ENCODE assay signal across 8 mouse cellular contexts in the genomic region with DNA sequence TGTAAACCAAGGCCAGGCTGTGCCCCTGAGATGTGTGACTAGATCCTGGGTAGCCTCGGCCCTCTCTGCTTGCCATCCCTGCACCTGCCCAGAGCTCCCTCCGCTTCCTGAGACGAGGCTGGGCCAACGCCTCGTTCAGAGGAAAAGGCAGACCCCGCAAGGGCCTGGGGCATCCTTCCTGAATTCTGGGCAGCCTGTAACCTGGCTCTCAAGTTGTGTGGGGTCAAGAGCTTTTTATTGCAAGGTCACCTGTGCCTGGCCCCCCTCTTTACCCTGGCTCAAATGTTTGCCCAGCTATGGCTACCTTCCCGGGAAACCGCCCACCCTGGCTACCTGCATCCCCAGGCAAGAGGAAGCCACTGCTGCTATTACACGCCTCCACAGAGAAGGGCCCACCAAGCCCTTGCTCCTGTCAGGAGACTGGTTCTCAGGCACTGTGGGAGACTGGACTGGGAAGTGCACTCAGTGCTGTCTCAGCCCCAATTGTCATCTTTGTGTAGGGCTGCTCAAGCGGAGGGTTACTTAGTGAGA. TPM values are rescaled to one million over a fixed set of nuclear protein-coding genes. Genes with fewer than 3 reads are reported as not detected.
A peak's percentile ranks its signal among the peaks of the same experiment; 100 is the strongest.
DNase-seq lines count a peak whose midpoint lies in the region; ATAC-seq and TF ChIP-seq lines count a peak whose summit lies in the region.

No protein-coding gene starts in this region.

- no peak for TF ChIP-seq CTCF in left cerebral cortex, adult 2 months (IDR thresholded peaks at IDR 0.05)

- peak overlapping the region; percentile 95 for H3K27ac ChIP-seq in left cerebral cortex, adult 2 months
- peak overlapping the region; percentile 92 for H3K27ac ChIP-seq in heart, embryonic 15.5 days
- H3K27ac ChIP-seq in liver, embryonic 12.5 days: peak overlapping the region; percentile 88
- H3K27ac ChIP-seq in stomach, embryonic 16.5 days (ENCODE audit: low read length): peak overlapping the region; percentile 91

- peaks cover 30% of the 10 kb centered on the region for H3K4me1 ChIP-seq in heart, embryonic 15.5 days (replicated peaks)
- H3K4me1 ChIP-seq in liver, embryonic 12.5 days: peaks cover 46% of the 10 kb centered on the region
- peaks cover 13% of the 10 kb centered on the region for H3K4me1 ChIP-seq in stomach, embryonic 16.5 days (ENCODE audit: control insufficient read depth, insufficient read depth, low read length)

- WGBS in heart, embryonic 15.5 days: 34% methylated on average over 10 of the region's 10 CpGs
- 35% methylated on average over 10 of the region's 10 CpGs for WGBS in liver, embryonic 12.5 days (ENCODE audit: insufficient replicate concordance)
- 29% methylated on average over 10 of the region's 10 CpGs for WGBS in stomach, embryonic 16.5 days

- H3K4me3 ChIP-seq in left cerebral cortex, adult 2 months: peak overlapping the region; percentile 55
- H3K4me3 ChIP-seq in heart, embryonic 15.5 days: peak overlapping the region; percentile 68
- peak overlapping the region; percentile 75 for H3K4me3 ChIP-seq in liver, embryonic 12.5 days
- peak overlapping the region; percentile 56 for H3K4me3 ChIP-seq in stomach, embryonic 16.5 days (replicated peaks; ENCODE audit: low read length)

- H3K36me3 ChIP-seq in heart, embryonic 15.5 days: peaks cover 5% of the 10 kb centered on the region
- H3K36me3 ChIP-seq in liver, embryonic 12.5 days: peaks cover 20% of the 10 kb centered on the region
- no peaks in the 10 kb centered on the region for H3K36me3 ChIP-seq in stomach, embryonic 16.5 days (ENCODE audit: control insufficient read depth, insufficient read depth, low read length)

- H3K27me3 ChIP-seq in heart, embryonic 15.5 days: no peaks in the 10 kb centered on the region
- H3K27me3 ChIP-seq in liver, embryonic 12.5 days (replicated peaks): 0 out of 2 replicates have a peak, but pooled peaks cover 6% of the 10 kb centered on the region
- H3K27me3 ChIP-seq in stomach, embryonic 16.5 days (ENCODE audit: control insufficient read depth, insufficient read depth, low read length): no peaks in the 10 kb centered on the region

- peak overlapping the region; percentile 75 for H3K9ac ChIP-seq in heart, embryonic 15.5 days
- peak overlapping the region; percentile 77 for H3K9ac ChIP-seq in liver, embryonic 12.5 days
- H3K9ac ChIP-seq in stomach, embryonic 16.5 days (ENCODE audit: low read length): peak overlapping the region; percentile 85

- intact Hi-C loops in left cerebral cortex, adult 2 months (cut with DNase I): no loop called here

- no peak for DNase-seq in left cerebral cortex, adult 2 months (ENCODE audit: extremely low spot score in 1 of 2, low spot score in 2 of 2)
- no peak for DNase-seq in left cerebral cortex, adult 18-20 months (ENCODE audit: low spot score in 2 of 2)
- DNase-seq in cerebellum, adult 9-11 months: peak; percentile 70
- DNase-seq in MN1 (ENCODE audit: low spot score): no peak
- no peak for DNase-seq in layer of hippocampus, adult 9-10 months (ENCODE audit: low spot score)

- no peak for ATAC-seq in heart, embryonic 15.5 days (replicated peaks; ENCODE audit: insufficient number of reproducible peaks, insufficient read depth, low FRiP score, low read depth)
- ATAC-seq in liver, embryonic 12.5 days: peak; percentile 14
- ATAC-seq in stomach, embryonic 16.5 days (ENCODE audit: insufficient read depth, low FRiP score): 0 out of 2 replicates have a peak, but pooled peaks have one; percentile 6

- no peaks in the 10 kb centered on the region for H3K9me3 ChIP-seq in heart, embryonic 15.5 days (replicated peaks)
- no peaks in the 10 kb centered on the region for H3K9me3 ChIP-seq in liver, embryonic 12.5 days (replicated peaks)
- H3K9me3 ChIP-seq in stomach, embryonic 16.5 days (replicated peaks; ENCODE audit: control insufficient read depth, low read length): no peaks in the 10 kb centered on the region

- H3K4me2 ChIP-seq in heart, embryonic 15.5 days: peak overlapping the region; percentile 83
- peak overlapping the region; percentile 88 for H3K4me2 ChIP-seq in liver, embryonic 12.5 days
- peak overlapping the region; percentile 93 for H3K4me2 ChIP-seq in stomach, embryonic 16.5 days (ENCODE audit: low read depth, low read length)

RNA-seq across cellular contexts. Expression of gene Mtfp1, which starts 1.9 kb away (rescaled TPM):
- total RNA-seq in left cerebral cortex, adult 2 months (2021): 100 to 1,000 TPM in 1 of 2 experiments, 10 to 100 TPM in 1; 91.0 to 101 TPM
- 10 to 100 TPM; 95.0 to 97.3 TPM for total RNA-seq in left cerebral cortex, adult 18-20 months (2021)
- polyA plus RNA-seq in heart, embryonic 15.5 days (2015; fragmentation: Nextera tagmentation; extraction: Ambion mirVana): 32.1 and 32.8 TPM in 2 replicates
- polyA plus RNA-seq in liver, embryonic 12.5 days (2016; fragmentation: Nextera tagmentation; extraction: Ambion mirVana): 32.2 and 35.9 TPM in 2 replicates
- polyA plus RNA-seq in stomach, embryonic 16.5 days (2015; fragmentation: Nextera tagmentation; extraction: Ambion mirVana): 17.7 and 19.6 TPM in 2 replicates

RNA-seq across cellular contexts. Expression of gene Sec14l2, which starts 26.1 kb away (rescaled TPM):
- total RNA-seq in left cerebral cortex, adult 2 months (2021): 10 to 100 TPM; 37.7 to 45.2 TPM
- 10 to 100 TPM; 39.6 to 40.9 TPM for total RNA-seq in left cerebral cortex, adult 18-20 months (2021)
- polyA plus RNA-seq in heart, embryonic 15.5 days (2015; fragmentation: Nextera tagmentation; extraction: Ambion mirVana): 0.78 and 1.5 TPM in 2 replicates
- polyA plus RNA-seq in liver, embryonic 12.5 days (2016; fragmentation: Nextera tagmentation; extraction: Ambion mirVana): 5.4 and 5.9 TPM in 2 replicates
- polyA plus RNA-seq in stomach, embryonic 16.5 days (2015; fragmentation: Nextera tagmentation; extraction: Ambion mirVana): 1.8 and 1.9 TPM in 2 replicates

RNA-seq across cellular contexts. Expression of gene Sec14l3, which starts 32.5 kb away (rescaled TPM):
- total RNA-seq in left cerebral cortex, adult 2 months (2021): 1 to 10 TPM; 1.3 to 1.4 TPM
- total RNA-seq in left cerebral cortex, adult 18-20 months (2021): 1 to 10 TPM; 1.8 to 2.2 TPM
- polyA plus RNA-seq in heart, embryonic 15.5 days (2015; fragmentation: Nextera tagmentation; extraction: Ambion mirVana): 0.72 and 0.93 TPM in 2 replicates
- polyA plus RNA-seq in liver, embryonic 12.5 days (2016; fragmentation: Nextera tagmentation; extraction: Ambion mirVana): not detected in 2 replicates
- polyA plus RNA-seq in stomach, embryonic 16.5 days (2015; fragmentation: Nextera tagmentation; extraction: Ambion mirVana): 0.15 and 0.49 TPM in 2 replicates

RNA-seq across cellular contexts. Expression of gene Rnf215, which starts 37.8 kb away (rescaled TPM):
- 10 to 100 TPM; 32.1 to 32.6 TPM for total RNA-seq in left cerebral cortex, adult 2 months (2021)
- total RNA-seq in left cerebral cortex, adult 18-20 months (2021): 10 to 100 TPM; 27.1 to 30.8 TPM
- polyA plus RNA-seq in heart, embryonic 15.5 days (2015; fragmentation: Nextera tagmentation; extraction: Ambion mirVana): 16.1 and 21.1 TPM in 2 replicates
- 9.7 and 10.6 TPM in 2 replicates for polyA plus RNA-seq in liver, embryonic 12.5 days (2016; fragmentation: Nextera tagmentation; extraction: Ambion mirVana)
- 21.7 and 25.6 TPM in 2 replicates for polyA plus RNA-seq in stomach, embryonic 16.5 days (2015; fragmentation: Nextera tagmentation; extraction: Ambion mirVana)
